Mouse (Mus musculus) midbrain, embryonic 10.5 days (tissue): ENCODE measurements around the gene Adprh. TPM values are rescaled to one million over a fixed set of nuclear protein-coding genes. Genes with fewer than 3 reads are reported as not detected.
"Not testable (repeated sequence)": the region's sequence is repeated elsewhere in the genome, so short reads cannot be mapped to it uniquely, and the experiment has no call there.

Experiments used
- DNase-seq: peaks from one replicate; pipeline ENCODE4 v3.0.0-alpha.2; 2017; ENCODE audit warnings: low spot score
- H3K27ac ChIP-seq: fragments of 300-500 bp; sonication (generic); replicated peaks from 2 replicates; pipeline ENCODE4 v1.5.1; 2016; ENCODE audit warnings: mild to moderate bottlenecking
- H3K27me3 ChIP-seq: fragments of 300-500 bp; sonication (generic); 2 replicates; pipeline ENCODE4 v1.6.1; 2016; ENCODE audit warnings: low read depth, mild to moderate bottlenecking; ENCODE audit not compliant: poor library complexity, severe bottlenecking
- H3K36me3 ChIP-seq: fragments of 300-500 bp; sonication (generic); 2 replicates; pipeline ENCODE4 v1.6.1; 2016; ENCODE audit warnings: mild to moderate bottlenecking, moderate library complexity
- H3K4me1 ChIP-seq: fragments of 300-500 bp; sonication (generic); 2 replicates; pipeline ENCODE4 v1.6.1; 2016
- H3K4me3 ChIP-seq: fragments of 300-500 bp; sonication (generic); 2 replicates; pipeline ENCODE4 v1.5.1; 2016; ENCODE audit warnings: mild to moderate bottlenecking, moderate library complexity
- H3K9me3 ChIP-seq: fragments of 300-500 bp; sonication (generic); replicated peaks from 2 replicates; pipeline ENCODE4 v1.6.1; 2016; ENCODE audit warnings: mild to moderate bottlenecking
- WGBS: fragments of 180-500 bp; shearing (Covaris S2); methylation state at CpG from one replicate; pipeline ENCODE4 v1.1.7; 2016; 5-methylcytosine and 5-hydroxymethylcytosine counted together
- polyA plus RNA-seq: library from polyadenylated mRNA; unstranded; fragments of >200 nt; fragmentation: Nextera tagmentation; extraction: Ambion mirVana; gene quantifications from 2 replicates; pipeline ENCODE4 v1.2.1, GENCODE M21; 2016

Gene Adprh
- polyA plus RNA-seq, 1 experiment from 2014 or later: 144 TPM

DNA sequence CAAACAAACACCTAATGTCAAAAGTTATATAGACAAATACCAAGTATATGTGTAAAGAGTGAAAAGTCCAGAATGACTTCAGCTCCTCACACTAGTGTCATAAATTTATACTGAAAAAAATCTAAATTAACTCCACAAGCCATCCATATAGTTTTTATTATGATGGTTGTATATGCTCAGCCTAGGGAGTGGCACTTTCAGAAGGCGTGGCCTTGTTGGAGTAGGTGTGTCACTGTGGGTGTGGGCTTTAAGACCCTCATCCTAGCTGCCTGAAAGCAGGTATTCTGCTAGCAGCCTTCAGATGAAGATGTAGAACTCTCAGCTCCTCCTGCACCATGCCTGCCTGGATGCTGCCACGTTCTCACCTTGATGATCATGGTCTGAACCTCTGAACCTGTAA is 6.4 kb downstream of the Adprh start:
- H3K9me3 ChIP-seq, H3K4me1 ChIP-seq, DNase-seq, H3K4me3 ChIP-seq, H3K27ac ChIP-seq, H3K27me3 ChIP-seq: not testable (repeated sequence)
- H3K36me3 ChIP-seq: peaks cover 83% of the 10 kb centered on the region
- 94% methylated on average over 2 of the region's 2 CpGs for WGBS

DNA sequence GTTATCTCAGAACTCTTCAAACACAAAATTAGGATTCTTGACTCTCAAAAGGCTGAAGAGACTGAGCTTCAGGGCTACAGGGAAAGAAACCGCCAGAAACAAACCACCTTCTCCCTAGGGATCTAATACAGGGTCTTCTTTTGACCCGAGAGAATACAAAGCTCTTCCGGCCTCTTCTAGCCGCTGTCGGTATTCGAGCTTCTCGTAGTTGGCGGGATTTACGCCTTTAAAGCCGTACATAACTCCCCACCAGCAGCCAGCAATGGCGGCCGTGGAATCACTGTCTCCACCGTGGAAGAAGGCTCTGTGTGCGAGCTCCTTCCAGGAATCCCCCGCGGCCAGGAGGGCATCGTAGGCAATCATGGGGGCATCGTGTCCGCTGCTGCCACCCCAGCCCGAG is 6.9 kb downstream of the Adprh start:
- Histone ChIP-seq H3K9me3 (no peaks in the 10 kb centered on the region; the same call in 1 of the 2 replicates), H3K27me3 (no peaks in the 10 kb centered on the region), H3K4me1 (0 out of 2 replicates have a peak, but pooled peaks cover 1% of the 10 kb centered on the region), H3K36me3 (peaks cover 81% of the 10 kb centered on the region), H3K27ac (no peak overlapping the region), H3K4me3 (no peak overlapping the region)
- WGBS: 95% methylated on average over 20 of the region's 20 CpGs
- no peak for DNase-seq

- no peaks in the 10 kb centered on the region; the same call in 1 of the 2 replicates for H3K9me3 ChIP-seq
- no peak for DNase-seq
- 75% methylated on average over 1 of the region's 1 CpGs for WGBS
These were observed 7.5 kb downstream of the Adprh start for GRCm38 (mm10) chr16:38445046-38445445.

DNA sequence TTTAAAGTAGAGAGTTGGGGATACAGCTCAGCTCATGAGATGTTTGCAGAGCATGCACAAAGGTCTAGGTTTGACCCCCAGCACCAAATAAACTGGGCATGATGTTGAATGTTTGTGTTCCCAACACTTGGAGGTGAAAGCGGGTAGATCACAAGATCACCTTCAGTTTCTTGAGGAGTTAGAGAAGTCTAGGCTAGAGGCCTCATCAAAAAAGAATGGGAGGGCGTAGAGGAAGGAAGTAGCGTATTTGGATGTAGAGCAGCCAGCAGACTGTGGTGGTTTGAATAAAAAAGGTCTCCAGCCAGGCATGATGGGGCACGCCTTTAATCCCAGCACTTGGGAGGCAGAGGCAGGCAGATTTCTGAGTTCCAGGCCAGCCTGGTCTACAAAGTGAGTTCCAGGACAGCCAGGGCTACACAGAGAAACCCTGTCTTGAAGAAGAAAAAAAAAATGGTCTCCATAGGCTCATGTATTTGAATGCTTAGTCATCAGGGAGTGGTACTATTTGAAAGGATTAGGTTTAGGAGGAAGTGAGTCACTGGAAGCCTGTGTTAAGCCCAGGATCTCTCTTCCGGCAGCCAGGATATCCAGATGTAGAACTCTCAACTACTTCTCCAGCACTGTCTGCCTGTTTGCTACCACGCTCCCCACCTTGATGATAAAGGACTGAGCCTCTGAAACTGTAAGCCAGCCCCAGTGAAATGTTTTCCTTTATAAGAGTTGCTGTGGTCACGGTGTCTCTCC is 8.6 kb downstream of the Adprh start:
- H3K4me3 ChIP-seq: no peak overlapping the region
- no peaks in the 10 kb centered on the region for H3K4me1 ChIP-seq
- H3K9me3 ChIP-seq: no peaks in the 10 kb centered on the region; the same call in 1 of the 2 replicates
- H3K36me3 ChIP-seq: peaks cover 64% of the 10 kb centered on the region
- 97% methylated on average over 7 of the region's 7 CpGs for WGBS
- no peak for DNase-seq
- H3K27me3 ChIP-seq: no peaks in the 10 kb centered on the region
- no peak overlapping the region for H3K27ac ChIP-seq

More at GRCm38 (mm10) chr16:38445046-38445445, 7.5 kb downstream of the Adprh start:
- Histone ChIP-seq H3K4me1 (no peaks in the 10 kb centered on the region), H3K27me3 (no peaks in the 10 kb centered on the region), H3K36me3 (peaks cover 76% of the 10 kb centered on the region), H3K4me3 (no peak overlapping the region), H3K27ac (no peak overlapping the region)

- Histone ChIP-seq H3K27ac (no peak overlapping the region), H3K9me3 (no peaks in the 10 kb centered on the region; the same call in 1 of the 2 replicates), H3K36me3 (peaks cover 47% of the 10 kb centered on the region), H3K27me3 (no peaks in the 10 kb centered on the region), H3K4me3 (no peak overlapping the region), H3K4me1 (no peaks in the 10 kb centered on the region)
- 87% methylated on average over 8 of the region's 8 CpGs for WGBS
- no peak for DNase-seq
These were observed 10.3 kb downstream of the Adprh start for GRCm38 (mm10) chr16:38442216-38442615.

DNA sequence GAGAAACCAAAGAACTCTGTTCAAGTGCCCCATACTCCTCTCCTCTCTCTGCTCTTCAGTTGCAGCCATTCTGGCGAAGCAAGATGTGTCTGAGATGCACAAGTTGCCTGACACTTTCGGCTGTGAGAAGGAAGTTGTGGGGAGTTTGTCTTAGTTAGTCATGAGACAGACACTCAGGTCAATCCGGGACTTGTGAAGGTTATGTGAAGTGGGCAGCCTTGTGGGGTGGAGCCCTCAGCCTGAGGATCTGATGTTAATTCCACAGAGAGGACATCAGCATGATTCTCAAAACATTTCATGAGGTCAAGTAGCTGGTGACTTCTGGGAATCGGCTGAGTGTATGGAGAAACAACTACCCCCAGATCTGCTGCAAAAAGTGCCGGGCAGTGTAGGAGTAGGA is 10.9 kb downstream of the Adprh start:
- H3K27me3 ChIP-seq: no peaks in the 10 kb centered on the region
- WGBS: 90% methylated on average over 5 of the region's 5 CpGs
- no peak for DNase-seq
- H3K4me1 ChIP-seq: no peaks in the 10 kb centered on the region
- H3K27ac ChIP-seq: no peak overlapping the region
- H3K4me3 ChIP-seq: no peak overlapping the region
- peaks cover 41% of the 10 kb centered on the region for H3K36me3 ChIP-seq
- no peaks in the 10 kb centered on the region; the same call in 1 of the 2 replicates for H3K9me3 ChIP-seq

DNA sequence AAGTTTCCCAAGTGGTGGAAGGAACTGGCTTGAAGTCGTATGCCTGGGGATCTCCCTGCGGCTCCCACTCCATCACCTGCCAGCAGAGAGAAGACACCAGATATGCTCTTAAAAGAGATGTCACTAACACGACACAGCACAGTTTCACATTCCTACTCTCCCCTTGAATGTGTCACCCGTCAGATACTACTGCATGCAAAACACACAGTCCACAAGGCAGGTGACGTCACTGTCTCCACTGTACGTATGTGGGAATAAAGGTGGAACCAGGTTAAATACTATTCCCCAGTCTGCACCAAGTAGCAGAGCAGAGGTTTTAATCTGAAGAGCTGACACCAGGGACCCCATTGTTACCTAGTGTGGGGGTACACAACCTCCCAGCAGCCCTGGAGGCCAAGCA is 12.1 kb downstream of the Adprh start:
- Histone ChIP-seq H3K27ac (no peak overlapping the region), H3K36me3 (peaks cover 29% of the 10 kb centered on the region), H3K4me1 (no peaks in the 10 kb centered on the region), H3K4me3 (no peak overlapping the region), H3K9me3 (no peaks in the 10 kb centered on the region; the same call in 1 of the 2 replicates), H3K27me3 (no peaks in the 10 kb centered on the region)
- no peak for DNase-seq
- WGBS: 85% methylated on average over 6 of the region's 6 CpGs

- Histone ChIP-seq H3K9me3 (no peaks in the 10 kb centered on the region; the same call in 1 of the 2 replicates), H3K4me3 (no peak overlapping the region), H3K27ac (no peak overlapping the region), H3K4me1 (no peaks in the 10 kb centered on the region), H3K27me3 (no peaks in the 10 kb centered on the region), H3K36me3 (peaks cover 17% of the 10 kb centered on the region)
- 84% methylated on average over 1 of the region's 1 CpGs for WGBS
- DNase-seq: no peak
These were observed 13.3 kb downstream of the Adprh start for GRCm38 (mm10) chr16:38439190-38439589.

DNA sequence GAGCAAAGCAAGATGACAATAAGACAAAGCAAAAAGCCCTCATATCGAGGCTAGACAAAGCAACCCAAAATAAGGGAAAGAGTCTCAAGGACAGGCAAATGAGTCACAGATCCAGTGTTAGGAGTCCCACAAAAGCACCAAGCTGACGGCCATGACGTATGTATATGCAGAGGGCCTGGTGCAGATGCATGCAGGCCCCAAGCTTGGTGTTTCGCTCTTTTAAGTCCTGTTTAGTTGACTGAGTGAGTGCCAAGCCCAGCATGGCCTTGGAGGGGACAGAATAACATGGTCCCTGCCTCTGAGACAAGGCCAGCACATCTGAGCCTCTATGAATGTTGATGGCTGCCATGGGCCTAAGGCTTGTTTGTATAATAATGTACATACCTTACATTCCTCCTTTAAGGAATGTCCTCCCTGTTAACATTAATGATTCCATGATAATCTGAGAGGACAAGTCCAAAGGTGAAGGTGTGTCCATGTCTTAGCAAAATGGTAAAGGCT is 18.2 kb downstream of the Adprh start:
- H3K36me3 ChIP-seq: no peaks in the 10 kb centered on the region
- H3K9me3 ChIP-seq: no peaks in the 10 kb centered on the region
- WGBS: 83% methylated on average over 4 of the region's 4 CpGs
- no peaks in the 10 kb centered on the region for H3K27me3 ChIP-seq
- no peak for DNase-seq
- H3K4me3 ChIP-seq: no peak overlapping the region
- H3K4me1 ChIP-seq: peaks cover 10% of the 10 kb centered on the region
- H3K27ac ChIP-seq: no peak overlapping the region

DNA sequence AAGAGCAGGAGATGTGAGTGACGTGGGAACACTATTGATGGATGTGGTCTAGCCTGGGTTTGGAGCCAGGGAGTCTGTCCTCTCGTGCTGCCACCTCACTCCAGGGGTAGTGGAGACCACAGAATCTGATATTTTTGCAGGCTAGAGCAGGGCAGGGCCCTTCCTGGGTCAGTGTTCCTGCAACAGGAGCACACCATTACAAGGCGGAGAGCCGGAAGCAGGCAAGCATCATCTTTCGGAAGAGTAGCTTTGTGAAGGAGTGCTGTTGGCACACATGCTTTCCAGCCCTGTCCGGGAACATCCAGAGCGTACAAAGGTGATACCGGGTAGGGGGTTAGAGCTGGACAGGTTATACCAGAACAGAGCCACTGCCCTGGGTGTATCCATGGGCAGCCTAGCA is 19.0 kb downstream of the Adprh start:
- Histone ChIP-seq H3K4me3 (no peak overlapping the region), H3K9me3 (no peaks in the 10 kb centered on the region), H3K4me1 (peaks cover 10% of the 10 kb centered on the region), H3K36me3 (no peaks in the 10 kb centered on the region), H3K27ac (no peak overlapping the region), H3K27me3 (no peaks in the 10 kb centered on the region)
- 93% methylated on average over 8 of the region's 8 CpGs for WGBS
- no peak for DNase-seq

DNA sequence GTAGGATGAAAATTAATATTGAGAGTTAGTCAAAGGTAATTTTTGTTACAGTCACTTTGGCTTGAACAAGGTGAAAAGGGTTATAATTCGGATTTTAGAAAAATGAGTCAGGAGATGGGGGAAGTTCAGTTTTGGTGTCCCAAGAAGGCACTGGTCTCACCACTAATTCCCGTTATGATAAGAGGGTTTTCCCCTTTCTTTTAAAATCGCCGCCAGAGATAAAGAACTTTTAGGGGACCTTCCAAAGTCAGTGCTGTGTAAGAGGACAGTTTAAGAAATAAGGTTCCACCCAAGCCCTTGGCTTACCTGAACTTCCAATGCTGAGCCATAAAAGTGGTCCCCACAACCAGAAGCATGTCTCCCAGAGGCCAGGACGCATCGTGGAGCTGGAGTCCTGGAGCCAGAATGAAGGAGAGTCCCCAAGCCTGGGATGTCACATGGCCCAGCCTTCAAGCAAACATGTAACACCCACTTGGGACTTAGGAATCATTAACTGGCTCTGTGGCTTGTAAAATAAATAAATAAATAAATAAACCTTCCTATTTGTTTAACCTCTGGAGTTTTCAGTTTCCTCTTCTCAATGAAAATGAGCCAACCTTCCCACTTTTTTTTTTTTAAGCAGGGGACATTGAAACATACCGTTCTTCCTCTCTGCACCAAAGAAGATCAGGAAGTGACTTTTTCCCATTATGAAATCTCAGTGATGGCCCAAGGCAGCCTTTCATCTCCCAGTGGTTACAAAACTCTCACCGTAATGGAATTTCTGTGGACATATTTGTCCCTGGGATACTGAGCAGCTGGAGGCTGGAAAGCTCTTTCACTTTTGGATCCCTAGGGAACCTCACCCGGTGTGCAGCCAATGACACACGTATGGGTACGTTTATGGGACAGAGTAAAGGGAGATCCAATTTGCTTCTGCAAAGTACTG is 19.7 kb downstream of the Adprh start, which contains the start of gene Pla1a:
Gene Pla1a, minus strand, starts transcription at position 648 of the 928 bp plus-strand sequence.
- DNase-seq: no peak
- Histone ChIP-seq H3K4me3 (no peak within 1 kb of the TSS), H3K4me1 (peaks cover 10% of the 10 kb centered on the region), H3K36me3 (no peaks in the 10 kb centered on the region), H3K27ac (no peak within 1 kb of the TSS), H3K27me3 (no peaks in the 10 kb centered on the region), H3K9me3 (no peaks in the 10 kb centered on the region)
- WGBS: 83% methylated on average over 11 of the region's 11 CpGs

- WGBS: 51% methylated on average over 13 of the region's 13 CpGs
- Histone ChIP-seq H3K9me3 (no peaks in the 10 kb centered on the region), H3K27ac (no peak overlapping the region), H3K4me3 (no peak overlapping the region), H3K4me1 (peaks cover 10% of the 10 kb centered on the region), H3K27me3 (no peaks in the 10 kb centered on the region), H3K36me3 (no peaks in the 10 kb centered on the region)
- DNase-seq: no peak
These were observed 20.9 kb downstream of the Adprh start for GRCm38 (mm10) chr16:38431446-38432185.
